Mouse (Mus musculus) liver, embryonic 14.5 days (tissue): ENCODE data around the gene Gm20604. TPM values are rescaled to one million over a fixed set of nuclear protein-coding genes. Genes with fewer than 3 reads are reported as not detected.

Experiments used
- ATAC-seq: fragments of 200-750 bp; cut with Nextera tagmentation; 2 replicates; pipeline ENCODE4 v1.8.0; 2017; ENCODE audit warnings: moderate number of reproducible peaks, mild to moderate bottlenecking, moderate library complexity; ENCODE audit not compliant: insufficient read depth
- DNase-seq, 3 experiments: peaks; one replicate each; pipeline ENCODE4 v3.0.0-alpha.2; 2012 to 2013; ENCODE audit warnings: low read depth in 3 of 3, low spot score in 3 of 3
- H3K27ac ChIP-seq: fragments of 300-500 bp; sonication (generic); 2 replicates; pipeline ENCODE4 v1.5.1; 2014; ENCODE audit warnings: moderate library complexity, mild to moderate bottlenecking, control low read depth, inconsistent platforms
- H3K27me3 ChIP-seq: fragments of 300-500 bp; sonication (generic); 2 replicates; pipeline ENCODE4 v1.6.1; 2014; ENCODE audit warnings: mild to moderate bottlenecking, low read length, moderate library complexity; ENCODE audit not compliant: control insufficient read depth, insufficient read depth
- H3K36me3 ChIP-seq: fragments of 300-500 bp; sonication (generic); replicated peaks from 2 replicates; pipeline ENCODE4 v1.6.1; 2014; ENCODE audit warnings: low read depth; ENCODE audit not compliant: control insufficient read depth, insufficient read depth
- H3K4me1 ChIP-seq, 2 experiments: fragments of 200-500 bp in 1 of 2; fragments of 300-500 bp in 1 of 2; sonication (generic) in 1 of 2; replicated peaks; 2 replicates each; pipeline ENCODE4 v1.6.1; 2012 to 2014; ENCODE audit warnings: antibody characterized with exemption in 1 of 2, inconsistent platforms in 1 of 2, low read length in 1 of 2; ENCODE audit not compliant: control insufficient read depth in 2 of 2, insufficient read depth in 2 of 2
- H3K4me2 ChIP-seq: fragments of 300-500 bp; sonication (generic); 2 replicates; pipeline ENCODE4 v1.6.1; 2014; ENCODE audit warnings: low read depth, mild to moderate bottlenecking, control low read depth, moderate library complexity
- H3K4me3 ChIP-seq, 2 experiments: fragments of 200-500 bp in 1 of 2; fragments of 300-500 bp in 1 of 2; sonication (generic) in 1 of 2; 2 replicates each; pipeline ENCODE4 v1.5.1; 2012 to 2014; ENCODE audit warnings: low read depth in 2 of 2, low read length in 2 of 2, mild to moderate bottlenecking in 2 of 2, control low read depth in 1 of 2, inconsistent platforms in 1 of 2, moderate library complexity in 1 of 2; ENCODE audit not compliant: insufficient read depth in 1 of 2
- H3K9ac ChIP-seq: fragments of 300-500 bp; sonication (generic); replicated peaks from 2 replicates; pipeline ENCODE4 v1.6.1; 2014; ENCODE audit warnings: mild to moderate bottlenecking, control low read depth, moderate library complexity
- H3K9me3 ChIP-seq: fragments of 300-500 bp; sonication (generic); 2 replicates; pipeline ENCODE4 v1.6.1; 2016; ENCODE audit warnings: low read length, mixed read lengths; ENCODE audit not compliant: control insufficient read depth
- CTCF ChIP-seq: IDR thresholded peaks from 2 replicates; pipeline ENCODE4 v1.5.1; 2016; ENCODE audit warnings: antibody characterized with exemption, low read depth, control low read depth
- EP300 ChIP-seq: IDR thresholded peaks from 2 replicates; pipeline ENCODE4 v1.6.1; 2016; ENCODE audit warnings: antibody characterized with exemption, low read depth
- WGBS: fragments of 180-500 bp; shearing (Covaris S2); extraction: QIAGEN DNeasy Blood & Tissue Kit; methylation state at CpG from one replicate; pipeline ENCODE4 v1.1.7; 2014; ENCODE audit not compliant: insufficient replicate concordance; 5-methylcytosine and 5-hydroxymethylcytosine counted together
- polyA plus RNA-seq, 2 experiments: library from polyadenylated mRNA; depleted of rRNA in 1 of 2; stranded (reverse) in 1 of 2; unstranded in 1 of 2; fragments of >200 nt; fragmentation: Nextera tagmentation in 1 of 2; extraction: Ambion mirVana in 1 of 2; gene quantifications; 2 replicates each; pipeline versions ENCODE4 v1.2.1 to v1.2.3; 2012 to 2014

Gm20604 gene
- polyA plus RNA-seq, 2 experiments, result 6.1 to 8.1 TPM

DNA sequence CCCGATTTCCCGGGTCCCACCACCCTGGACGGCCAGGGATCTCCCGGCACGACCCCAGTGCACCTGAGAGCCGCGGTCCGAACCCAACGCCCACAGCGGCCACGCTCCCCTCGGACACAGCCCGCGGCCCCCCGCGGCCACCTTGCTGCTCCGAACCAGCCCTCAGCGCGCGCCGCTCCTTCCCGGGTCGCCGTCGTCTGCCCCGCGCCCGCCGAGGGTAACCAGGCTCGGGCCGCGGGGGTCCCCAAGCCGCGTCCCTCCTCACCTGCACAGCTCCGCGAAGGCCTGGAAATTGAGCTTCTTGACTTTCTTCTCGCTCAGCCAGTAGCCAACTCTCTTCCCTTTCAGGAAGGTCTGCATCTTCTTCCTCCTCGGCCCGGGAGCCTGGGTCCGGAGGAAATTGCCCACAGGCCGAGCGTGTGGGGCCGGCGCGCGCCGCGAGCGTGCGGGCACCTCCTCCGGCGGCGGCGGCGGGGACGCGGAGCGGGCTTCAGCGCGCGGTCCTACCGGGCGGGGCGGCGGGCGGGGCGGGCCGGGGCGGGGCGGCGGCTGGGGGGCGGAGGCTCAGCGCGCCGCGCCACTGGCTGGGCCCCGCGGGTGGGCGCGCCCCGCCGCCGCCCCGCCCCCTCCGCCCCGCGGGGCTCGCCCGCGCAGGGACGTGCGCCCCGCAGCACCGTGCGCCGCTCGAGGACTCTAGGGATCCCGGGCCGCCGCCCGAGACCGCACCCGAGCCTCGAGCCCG is 53.8 kb downstream of the Gm20604 start, which contains the start of gene Itpk1:
TSS of gene Itpk1 (minus strand) at position 474 of the 742 bp plus-strand sequence.
- peak; percentile 38 to 55 (median 55) for DNase-seq
- H3K9ac ChIP-seq, result peak within 1 kb of the TSS; percentile 74
- H3K4me1 ChIP-seq, result peaks cover 0 to 15% of the 10 kb centered on the region in 2 experiments; a peak in 3 of 4 replicates
- peak within 1 kb of the TSS; percentile 78 to 81 for H3K4me3 ChIP-seq
- no peaks in the 10 kb centered on the region for H3K36me3 ChIP-seq
- H3K4me2 ChIP-seq, result peak within 1 kb of the TSS; percentile 94
- peak; percentile 94 for ATAC-seq
- peak within 1 kb of the TSS; percentile 44; the same call in 1 of the 2 replicates for H3K27ac ChIP-seq
- under 1% methylated on average over 81 of the region's 105 CpGs for WGBS
- H3K27me3 ChIP-seq, result no peaks in the 10 kb centered on the region; the same call in 1 of the 2 replicates
- TF ChIP-seq CTCF, result no peak
- no peak for TF ChIP-seq EP300
- H3K9me3 ChIP-seq, result no peaks in the 10 kb centered on the region

- Histone ChIP-seq H3K4me1 (peaks cover 0 to 20% of the 10 kb centered on the region in 2 experiments; a peak in 3 of 4 replicates), H3K9ac (peak overlapping the region; percentile 66), H3K27me3 (no peaks in the 10 kb centered on the region; the same call in 1 of the 2 replicates), H3K4me3 (peak overlapping the region; percentile 78 to 81), H3K36me3 (no peaks in the 10 kb centered on the region), H3K27ac (no peak overlapping the region), H3K9me3 (no peaks in the 10 kb centered on the region), H3K4me2 (peak overlapping the region; percentile 94)
- TF ChIP-seq CTCF, result no peak
- TF ChIP-seq EP300, result no peak
- WGBS, result 15% methylated on average over 17 of the region's 17 CpGs
- ATAC-seq (no peak), DNase-seq (peak in 1 of 3 experiments; percentile 24)
Measured at GRCm38 (mm10) chr12:102703921-102704408, 54.5 kb downstream of the Gm20604 start.

DNA sequence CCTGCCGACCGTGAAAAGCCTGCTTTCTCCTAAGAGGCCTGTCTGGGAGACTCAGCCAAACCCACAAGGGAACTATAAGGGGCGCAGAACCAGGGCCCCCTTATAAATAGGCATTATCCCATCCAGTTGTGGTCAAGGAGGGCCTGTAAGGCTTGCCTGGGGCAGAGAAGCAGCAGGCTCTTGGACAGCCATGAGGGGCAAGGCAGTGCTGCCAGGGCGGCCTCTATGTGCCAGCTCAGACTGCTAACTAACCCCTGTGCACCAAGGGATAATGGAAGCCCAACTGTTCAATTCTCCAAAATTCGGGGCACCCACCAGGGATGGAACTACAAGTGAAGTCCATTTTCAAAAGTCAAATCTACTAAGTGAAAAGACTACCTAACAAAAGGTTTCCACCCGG is 55.0 kb downstream of the Gm20604 start:
- H3K27ac ChIP-seq, result no peak overlapping the region
- H3K9ac ChIP-seq, result no peak overlapping the region
- 49% methylated on average over 6 of the region's 6 CpGs for WGBS
- H3K9me3 ChIP-seq, result no peaks in the 10 kb centered on the region
- H3K4me3 ChIP-seq, result no peak overlapping the region; a peak in 1 of 4 replicates
- no peak for TF ChIP-seq EP300
- TF ChIP-seq CTCF, result no peak
- H3K4me1 ChIP-seq, result peaks cover 0 to 24% of the 10 kb centered on the region in 2 experiments; a peak in 3 of 4 replicates
- DNase-seq (no peak), ATAC-seq (no peak)
- H3K4me2 ChIP-seq, result peak overlapping the region; percentile 94
- H3K36me3 ChIP-seq, result no peaks in the 10 kb centered on the region
- no peaks in the 10 kb centered on the region; the same call in 1 of the 2 replicates for H3K27me3 ChIP-seq

- H3K4me1 ChIP-seq, result peaks cover 0 to 28% of the 10 kb centered on the region in 2 experiments; a peak in 3 of 4 replicates
- DNase-seq, result no peak
Measured at GRCm38 (mm10) chr12:102703111-102703412, 55.4 kb downstream of the Gm20604 start.

More at GRCm38 (mm10) chr12:102703111-102703412, 55.4 kb downstream of the Gm20604 start:
- Histone ChIP-seq H3K36me3 (no peaks in the 10 kb centered on the region), H3K4me2 (peak overlapping the region; percentile 94), H3K27ac (no peak overlapping the region), H3K9me3 (no peaks in the 10 kb centered on the region), H3K27me3 (no peaks in the 10 kb centered on the region; the same call in 1 of the 2 replicates), H3K9ac (no peak overlapping the region), H3K4me3 (no peak overlapping the region)
- WGBS, result 8% methylated on average over 4 of the region's 4 CpGs
- TF ChIP-seq CTCF, result peak; percentile 5; the same call in 1 of the 2 replicates
- no peak for TF ChIP-seq EP300
- no peak for ATAC-seq
